Comparison of ENCODE assay signal across 7 mouse cellular contexts in genomic region chr12:26533641-26534151, GRCm38 (mm10).
DNase-seq lines count a peak whose midpoint lies in the region; ATAC-seq lines count a peak whose summit lies in the region.

No protein-coding gene starts in this region.

- H3K4me2 ChIP-seq in hindbrain, embryonic 11.5 days (replicated peaks; ENCODE audit: low read depth, low read length): peak overlapping the region; percentile 6; the same call in 1 of the 2 replicates
- H3K4me2 ChIP-seq in midbrain, embryonic 14.5 days (ENCODE audit: low read length): peak overlapping the region; percentile 37

- H3K4me3 ChIP-seq in hindbrain, embryonic 11.5 days (ENCODE audit: low read depth, low read length): 0 out of 2 replicates have a peak overlapping the region, but pooled peaks have one; percentile 10
- H3K4me3 ChIP-seq in midbrain, embryonic 14.5 days (replicated peaks; ENCODE audit: low read depth, low read length): no peak overlapping the region

- 0 out of 2 replicates have a peak, but pooled peaks cover 5% of the 10 kb centered on the region for H3K4me1 ChIP-seq in hindbrain, embryonic 11.5 days (replicated peaks; ENCODE audit: control insufficient read depth, insufficient read depth, low read length)
- H3K4me1 ChIP-seq in midbrain, embryonic 14.5 days (ENCODE audit: control insufficient read depth, insufficient read depth, low read length): peaks cover 14% of the 10 kb centered on the region

- DNase-seq in right cerebral cortex, postnatal 4 days: peak; percentile 23
- DNase-seq in right cerebral cortex, adult 2 months (ENCODE audit: low spot score in 2 of 2): no peak
- peak; percentile 78 for DNase-seq in hindbrain, embryonic 11.5 days (ENCODE audit: low spot score)
- DNase-seq in midbrain, embryonic 14.5 days: peak; percentile 71
- no peak for DNase-seq in frontal cortex, postnatal 36 days (ENCODE audit: low spot score in 2 of 2)
- no peak for DNase-seq in ovary, postnatal 10 days (ENCODE audit: low spot score)
- no peak for DNase-seq in adrenal gland, adult (ENCODE audit: inconsistent age in 2 of 2, low spot score in 1 of 2)

- H3K27me3 ChIP-seq in hindbrain, embryonic 11.5 days (ENCODE audit: control insufficient read depth, insufficient read depth, low read length): no peaks in the 10 kb centered on the region
- no peaks in the 10 kb centered on the region for H3K27me3 ChIP-seq in midbrain, embryonic 14.5 days (ENCODE audit: control insufficient read depth, insufficient read depth, low read length)

- peak overlapping the region; percentile 94 for H3K27ac ChIP-seq in hindbrain, embryonic 11.5 days (ENCODE audit: low read depth, low read length)
- peak overlapping the region; percentile 79 for H3K27ac ChIP-seq in midbrain, embryonic 14.5 days (replicated peaks; ENCODE audit: low read depth, low read length)

- H3K9me3 ChIP-seq in hindbrain, embryonic 11.5 days (ENCODE audit: control insufficient read depth, low read length): no peaks in the 10 kb centered on the region
- no peaks in the 10 kb centered on the region for H3K9me3 ChIP-seq in midbrain, embryonic 14.5 days (ENCODE audit: control insufficient read depth, low read length)

- WGBS in hindbrain, embryonic 11.5 days: 22% methylated on average over 8 of the region's 9 CpGs
- 18% methylated on average over 9 of the region's 9 CpGs for WGBS in midbrain, embryonic 14.5 days

- ATAC-seq in hindbrain, embryonic 11.5 days (ENCODE audit: low FRiP score): peak; percentile 83
- ATAC-seq in midbrain, embryonic 14.5 days (ENCODE audit: low FRiP score, low TSS enrichment): peak; percentile 59; the same call in 1 of the 2 replicates

- peak overlapping the region; percentile 47 for H3K9ac ChIP-seq in hindbrain, embryonic 11.5 days (ENCODE audit: low read depth, low read length)
- no peak overlapping the region; the same call in 1 of the 2 replicates for H3K9ac ChIP-seq in midbrain, embryonic 14.5 days (replicated peaks; ENCODE audit: low read length)

- no peaks in the 10 kb centered on the region for H3K36me3 ChIP-seq in hindbrain, embryonic 11.5 days (ENCODE audit: control insufficient read depth, insufficient read depth, low read length)
- H3K36me3 ChIP-seq in midbrain, embryonic 14.5 days (ENCODE audit: control insufficient read depth, insufficient read depth, low read length): no peaks in the 10 kb centered on the region

Comparison
In these comparisons a context has a peak if more than half of its experiments do, and no peak if none do; other contexts are left out.
1. DNase-seq: peak in right cerebral cortex, postnatal 4 days (single experiment), hindbrain, embryonic 11.5 days (single experiment) and midbrain, embryonic 14.5 days (single experiment); none in right cerebral cortex, adult 2 months (0 of 2), frontal cortex, postnatal 36 days (0 of 2), ovary, postnatal 10 days (single experiment) and adrenal gland, adult (0 of 2).